Mouse (Mus musculus): ENCODE results near the gene Herc1.

Gene Herc1

DNA sequence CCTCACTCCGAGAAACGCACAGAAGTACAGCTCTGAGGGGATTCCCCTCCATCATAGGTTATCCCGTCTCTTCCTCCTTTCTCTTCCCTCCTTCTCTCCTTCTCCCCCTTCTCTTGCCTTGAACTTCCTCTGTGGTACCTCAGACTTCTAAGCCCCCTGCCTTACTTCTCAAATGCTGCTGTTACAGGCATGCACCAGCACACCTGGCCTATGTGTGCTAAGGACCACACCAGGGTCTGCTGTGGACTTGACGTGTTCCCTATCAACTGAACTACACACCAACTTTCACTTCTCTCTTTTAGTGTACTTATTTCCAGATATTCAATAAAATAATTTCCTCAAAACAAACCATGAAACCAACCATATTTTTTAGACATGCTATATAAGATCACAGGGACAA lies 192.5 kb downstream of the Herc1 start:
- no peak for DNase-seq

Data from cerebellum, postnatal 10 days (tissue).